Mouse (Mus musculus): ENCODE results near the gene Mmp1b. TPM values are rescaled to one million over a fixed set of nuclear protein-coding genes. Genes with fewer than 3 reads are reported as not detected.
"Not testable (repeated sequence)": the region's sequence is repeated elsewhere in the genome, so short reads cannot be mapped to it uniquely, and the experiment has no call there.

The Mmp1b gene
- not detected in 2 replicates for polyA plus RNA-seq (2014; fragmentation: Nextera tagmentation; extraction: Ambion mirVana)

DNA sequence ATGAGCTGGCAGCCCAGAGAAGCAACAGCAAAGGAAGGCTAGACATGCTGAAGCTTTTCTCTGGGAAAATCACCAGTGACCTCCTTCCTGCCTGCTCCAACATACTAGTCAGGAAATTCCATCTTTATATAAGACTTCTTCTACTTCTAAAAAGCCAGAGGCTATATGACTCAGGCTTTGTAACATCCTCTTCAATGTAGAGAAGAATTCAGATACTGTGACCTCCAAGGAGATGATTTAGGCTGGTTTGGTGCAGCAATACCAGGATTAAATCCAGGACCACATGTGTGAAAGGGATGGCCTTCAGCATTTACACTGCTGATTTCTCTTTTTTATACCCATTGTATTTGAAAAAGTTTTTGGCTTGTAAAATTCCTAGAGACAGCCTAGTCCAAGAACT is at the start of gene Mmp1b:
TSS of gene Mmp1b (minus strand) at position 101 of the 400 bp plus-strand sequence.
- Histone ChIP-seq H3K4me2 (ENCODE audit: low read depth, low read length) (no peak within 1 kb of the TSS), H3K9me3 (replicated peaks; ENCODE audit: control insufficient read depth, low read length) (no peaks in the 10 kb centered on the region), H3K36me3 (replicated peaks; ENCODE audit: control insufficient read depth, insufficient read depth, low read depth, low read length) (no peaks in the 10 kb centered on the region), H3K27ac (replicated peaks; ENCODE audit: low read depth, low read length) (no peak within 1 kb of the TSS), H3K27me3 (ENCODE audit: control insufficient read depth, insufficient read depth, low read length) (no peaks in the 10 kb centered on the region), H3K4me1 (ENCODE audit: control insufficient read depth, insufficient read depth, low read length) (no peaks in the 10 kb centered on the region), H3K4me3 (ENCODE audit: low read depth, low read length) (no peak within 1 kb of the TSS), H3K9ac (replicated peaks; ENCODE audit: low read length) (no peak within 1 kb of the TSS)
- DNase-seq (ENCODE audit: low spot score) (no peak), ATAC-seq (replicated peaks; ENCODE audit: insufficient number of reproducible peaks, low FRiP score, low TSS enrichment, low read depth) (no peak)

DNA sequence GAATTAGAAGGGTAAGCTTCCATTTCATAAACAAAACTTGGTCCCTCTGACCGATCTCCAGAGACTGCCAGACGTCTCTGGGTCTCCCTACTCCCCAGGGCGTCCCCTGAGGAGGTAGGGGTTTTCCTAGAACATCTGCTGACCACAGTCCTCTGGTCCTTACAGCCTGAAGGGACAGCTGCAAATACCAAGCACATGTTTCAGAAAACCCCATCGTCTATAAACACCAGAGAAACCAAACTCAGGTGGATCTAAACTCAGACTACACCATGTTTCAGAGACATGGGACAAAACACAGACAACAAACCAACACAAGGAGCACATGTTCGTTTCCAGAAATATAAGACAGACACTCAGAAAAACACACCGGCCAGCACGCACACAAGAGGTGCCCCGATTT is 8.7 kb upstream of the Mmp1b start:
- H3K27me3 ChIP-seq (ENCODE audit: control insufficient read depth, insufficient read depth, low read length); H3K36me3 ChIP-seq (replicated peaks; ENCODE audit: control insufficient read depth, insufficient read depth, low read depth, low read length); H3K9ac ChIP-seq (replicated peaks; ENCODE audit: low read length); H3K4me2 ChIP-seq (ENCODE audit: low read depth, low read length); ATAC-seq (replicated peaks; ENCODE audit: insufficient number of reproducible peaks, low FRiP score, low TSS enrichment, low read depth); H3K4me3 ChIP-seq (ENCODE audit: low read depth, low read length); H3K4me1 ChIP-seq (ENCODE audit: control insufficient read depth, insufficient read depth, low read length); H3K9me3 ChIP-seq (replicated peaks; ENCODE audit: control insufficient read depth, low read length); DNase-seq (ENCODE audit: low spot score); H3K27ac ChIP-seq (replicated peaks; ENCODE audit: low read depth, low read length): not testable (repeated sequence)
- 80% methylated on average over 8 of the region's 8 CpGs for WGBS

DNA sequence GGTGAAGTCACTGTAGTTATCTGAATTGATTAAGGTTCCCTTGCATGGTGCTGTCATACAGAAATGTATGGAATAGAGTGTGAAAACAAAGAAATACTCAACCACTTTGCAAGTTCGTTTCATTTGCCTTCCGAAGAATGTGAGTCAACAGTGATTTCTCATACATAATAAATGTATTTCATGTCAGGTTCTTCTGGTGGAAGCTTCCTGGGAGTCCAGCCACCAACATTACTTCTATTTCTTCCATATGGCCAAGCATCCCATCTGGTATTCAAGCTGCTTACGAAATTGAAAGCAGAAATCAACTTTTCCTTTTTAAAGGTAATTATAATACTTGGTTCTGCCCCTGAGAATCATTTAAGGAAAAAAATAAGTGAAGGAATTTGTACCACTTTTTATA is 33.3 kb downstream of the Mmp1b start:
- H3K9me3 ChIP-seq (replicated peaks; ENCODE audit: control insufficient read depth, low read length), result no peaks in the 10 kb centered on the region
- no peak overlapping the region for H3K9ac ChIP-seq (replicated peaks; ENCODE audit: low read length)
- H3K4me3 ChIP-seq (ENCODE audit: low read depth, low read length), result no peak overlapping the region
- no peaks in the 10 kb centered on the region for H3K4me1 ChIP-seq (ENCODE audit: control insufficient read depth, insufficient read depth, low read length)
- H3K4me2 ChIP-seq (ENCODE audit: low read depth, low read length), result no peak overlapping the region
- no peak for ATAC-seq (replicated peaks; ENCODE audit: insufficient number of reproducible peaks, low FRiP score, low TSS enrichment, low read depth)
- DNase-seq (ENCODE audit: low spot score), result no peak
- 69% methylated on average over 3 of the region's 3 CpGs for WGBS
- no peaks in the 10 kb centered on the region for H3K27me3 ChIP-seq (ENCODE audit: control insufficient read depth, insufficient read depth, low read length)
- no peaks in the 10 kb centered on the region for H3K36me3 ChIP-seq (replicated peaks; ENCODE audit: control insufficient read depth, insufficient read depth, low read depth, low read length)
- no peak overlapping the region for H3K27ac ChIP-seq (replicated peaks; ENCODE audit: low read depth, low read length)

DNA sequence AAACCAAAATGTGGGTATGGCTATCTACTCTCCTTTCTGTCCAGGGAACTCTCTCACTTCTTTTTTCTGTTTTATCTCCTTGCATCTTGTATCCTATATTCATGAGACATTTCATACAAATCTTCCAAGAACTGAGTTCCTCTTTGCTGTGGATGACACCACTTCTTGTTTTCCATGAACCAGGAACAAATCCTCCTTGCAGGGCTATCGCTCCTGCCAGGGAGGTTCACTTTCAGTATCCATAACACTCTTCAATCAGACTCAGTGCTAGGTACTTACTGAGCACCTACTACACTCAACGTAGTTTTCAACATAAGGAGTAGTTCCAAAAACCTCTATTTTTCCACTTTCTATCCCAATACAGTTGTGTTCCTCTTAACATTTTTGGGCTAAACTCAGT is 42.3 kb downstream of the Mmp1b start:
- WGBS, result 78% methylated on average over 2 of the region's 2 CpGs
- Histone ChIP-seq H3K9ac (replicated peaks; ENCODE audit: low read length) (no peak overlapping the region), H3K9me3 (replicated peaks; ENCODE audit: control insufficient read depth, low read length) (no peaks in the 10 kb centered on the region), H3K36me3 (replicated peaks; ENCODE audit: control insufficient read depth, insufficient read depth, low read depth, low read length) (no peaks in the 10 kb centered on the region), H3K27ac (replicated peaks; ENCODE audit: low read depth, low read length) (no peak overlapping the region), H3K27me3 (ENCODE audit: control insufficient read depth, insufficient read depth, low read length) (no peaks in the 10 kb centered on the region), H3K4me1 (ENCODE audit: control insufficient read depth, insufficient read depth, low read length) (no peaks in the 10 kb centered on the region), H3K4me2 (ENCODE audit: low read depth, low read length) (no peak overlapping the region), H3K4me3 (ENCODE audit: low read depth, low read length) (no peak overlapping the region)
- ATAC-seq (replicated peaks; ENCODE audit: insufficient number of reproducible peaks, low FRiP score, low TSS enrichment, low read depth) (no peak), DNase-seq (ENCODE audit: low spot score) (no peak)

DNA sequence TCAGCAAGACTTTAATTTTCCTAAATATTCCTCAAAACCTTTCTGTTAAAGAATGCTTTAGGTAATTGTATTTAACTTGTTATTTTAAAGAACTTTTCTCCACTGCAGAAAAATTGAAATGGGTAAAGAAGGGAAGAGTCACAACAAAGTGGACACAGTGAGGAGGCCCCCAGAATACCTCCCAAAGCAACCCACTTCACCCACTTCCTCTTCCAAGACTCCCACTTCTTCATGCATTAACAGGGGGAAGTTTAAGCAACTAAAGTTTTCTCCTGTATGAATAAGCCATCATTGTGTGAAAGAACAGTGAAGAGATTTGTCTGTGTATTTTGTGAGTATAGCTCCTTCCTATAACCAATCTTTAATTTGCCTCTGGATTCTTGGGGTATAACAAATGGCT is 43.7 kb downstream of the Mmp1b start, which contains the start of gene Mmp12:
TSS of gene Mmp12 (plus strand) at position 275 of the 400 bp plus-strand sequence.
- no peak within 1 kb of the TSS for H3K4me3 ChIP-seq (ENCODE audit: low read depth, low read length)
- H3K27me3 ChIP-seq (ENCODE audit: control insufficient read depth, insufficient read depth, low read length), result no peaks in the 10 kb centered on the region
- H3K9ac ChIP-seq (replicated peaks; ENCODE audit: low read length), result no peak within 1 kb of the TSS
- no peaks in the 10 kb centered on the region for H3K9me3 ChIP-seq (replicated peaks; ENCODE audit: control insufficient read depth, low read length)
- no peak within 1 kb of the TSS for H3K4me2 ChIP-seq (ENCODE audit: low read depth, low read length)
- DNase-seq (ENCODE audit: low spot score) (no peak), ATAC-seq (replicated peaks; ENCODE audit: insufficient number of reproducible peaks, low FRiP score, low TSS enrichment, low read depth) (no peak)
- H3K36me3 ChIP-seq (replicated peaks; ENCODE audit: control insufficient read depth, insufficient read depth, low read depth, low read length), result no peaks in the 10 kb centered on the region
- H3K4me1 ChIP-seq (ENCODE audit: control insufficient read depth, insufficient read depth, low read length), result no peaks in the 10 kb centered on the region
- no peak within 1 kb of the TSS for H3K27ac ChIP-seq (replicated peaks; ENCODE audit: low read depth, low read length)

DNA sequence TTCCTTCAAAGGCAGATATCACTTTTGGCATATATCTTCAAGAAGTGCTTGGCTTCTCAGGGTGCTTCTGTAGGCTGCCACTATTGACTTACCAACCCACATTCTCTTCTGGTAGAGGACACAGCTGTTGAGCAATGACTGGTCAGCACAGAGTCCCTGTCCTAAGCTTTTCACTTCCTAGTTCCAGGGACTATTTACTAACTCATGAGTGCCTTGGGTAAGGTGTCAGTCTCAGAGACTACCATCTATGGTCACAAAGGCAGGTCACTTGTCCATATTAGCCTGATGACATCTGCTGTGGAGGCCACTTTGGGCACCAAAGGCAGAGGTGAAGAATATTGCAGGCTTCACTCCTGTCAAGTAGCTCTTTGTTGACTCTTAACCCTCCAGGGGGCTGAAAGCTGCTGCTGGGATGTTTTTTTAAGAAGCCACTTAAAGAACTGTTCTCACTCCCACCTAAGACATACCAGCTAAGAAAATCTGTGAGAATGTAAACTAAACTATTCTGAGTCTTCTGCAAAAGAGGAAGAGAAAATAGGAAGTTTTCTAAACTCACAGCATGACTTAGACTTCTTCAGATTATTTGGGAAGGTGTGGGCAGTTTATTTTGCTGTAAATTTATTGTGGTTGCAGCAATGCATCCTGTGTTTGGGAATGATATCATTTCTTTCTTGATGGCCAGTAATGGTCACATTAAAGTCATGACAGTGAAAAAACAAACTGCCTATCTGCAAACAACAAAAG is 50.9 kb downstream of the Mmp1b start:
- H3K27ac ChIP-seq (replicated peaks; ENCODE audit: low read depth, low read length), result no peak overlapping the region
- H3K9ac ChIP-seq (replicated peaks; ENCODE audit: low read length), result no peak overlapping the region
- DNase-seq (ENCODE audit: low spot score), result no peak
- H3K4me3 ChIP-seq (ENCODE audit: low read depth, low read length), result no peak overlapping the region
- no peaks in the 10 kb centered on the region; the same call in 1 of the 2 replicates for H3K36me3 ChIP-seq (replicated peaks; ENCODE audit: control insufficient read depth, insufficient read depth, low read depth, low read length)
- no peak for ATAC-seq (replicated peaks; ENCODE audit: insufficient number of reproducible peaks, low FRiP score, low TSS enrichment, low read depth)
- no peaks in the 10 kb centered on the region for H3K9me3 ChIP-seq (replicated peaks; ENCODE audit: control insufficient read depth, low read length)
- H3K27me3 ChIP-seq (ENCODE audit: control insufficient read depth, insufficient read depth, low read length), result no peaks in the 10 kb centered on the region
- no peaks in the 10 kb centered on the region for H3K4me1 ChIP-seq (ENCODE audit: control insufficient read depth, insufficient read depth, low read length)
- H3K4me2 ChIP-seq (ENCODE audit: low read depth, low read length), result no peak overlapping the region

DNA sequence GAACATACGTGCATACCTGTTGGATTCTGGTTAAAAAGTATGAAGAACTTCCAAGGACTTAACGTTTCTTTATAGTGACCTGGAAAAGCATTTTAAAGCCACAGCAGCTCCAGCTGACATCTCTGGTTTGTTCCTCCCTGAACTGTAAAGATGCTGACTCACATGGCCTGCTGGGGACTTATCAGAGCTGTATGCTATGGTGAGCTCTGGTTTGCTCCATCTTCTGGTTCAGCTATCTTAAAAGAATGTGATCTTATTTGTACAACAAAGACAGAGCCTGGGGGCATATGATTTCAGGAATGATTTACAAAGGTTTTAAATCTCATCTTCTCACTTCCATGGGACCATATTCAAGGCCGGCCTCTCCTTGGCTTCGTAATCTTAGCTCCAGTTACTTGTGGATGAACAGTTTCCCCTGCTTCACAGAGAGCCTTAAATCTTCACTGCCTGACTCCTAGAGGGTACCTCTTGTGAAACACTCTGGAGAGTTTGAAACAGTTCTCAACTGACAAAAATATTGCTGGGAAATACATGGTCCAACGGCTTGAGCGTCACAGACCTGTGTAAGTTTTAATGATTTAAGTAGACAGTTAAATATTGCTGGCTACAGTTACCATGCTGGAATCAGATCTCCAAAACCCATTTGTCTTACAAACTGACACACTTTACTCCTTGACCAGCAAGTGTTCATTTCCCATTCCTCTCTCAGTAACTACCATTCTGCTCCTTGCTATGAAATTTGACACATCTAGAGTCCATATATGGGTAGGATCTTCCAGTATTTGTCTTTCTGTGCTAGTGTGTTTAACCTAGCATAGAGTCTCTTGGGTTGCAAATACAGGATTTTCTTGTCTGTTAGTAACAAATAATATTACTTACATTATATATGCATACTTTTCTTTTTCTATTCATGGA is 51.8 kb downstream of the Mmp1b start:
- Histone ChIP-seq H3K36me3 (replicated peaks; ENCODE audit: control insufficient read depth, insufficient read depth, low read depth, low read length) (no peaks in the 10 kb centered on the region; the same call in 1 of the 2 replicates), H3K4me3 (ENCODE audit: low read depth, low read length) (no peak overlapping the region), H3K4me1 (ENCODE audit: control insufficient read depth, insufficient read depth, low read length) (no peaks in the 10 kb centered on the region), H3K9ac (replicated peaks; ENCODE audit: low read length) (no peak overlapping the region), H3K4me2 (ENCODE audit: low read depth, low read length) (no peak overlapping the region), H3K27ac (replicated peaks; ENCODE audit: low read depth, low read length) (no peak overlapping the region), H3K27me3 (ENCODE audit: control insufficient read depth, insufficient read depth, low read length) (no peaks in the 10 kb centered on the region), H3K9me3 (replicated peaks; ENCODE audit: control insufficient read depth, low read length) (no peaks in the 10 kb centered on the region)
- WGBS, result 82% methylated on average over 5 of the region's 6 CpGs
- ATAC-seq (replicated peaks; ENCODE audit: insufficient number of reproducible peaks, low FRiP score, low TSS enrichment, low read depth), result no peak
- DNase-seq (ENCODE audit: low spot score), result no peak

DNA sequence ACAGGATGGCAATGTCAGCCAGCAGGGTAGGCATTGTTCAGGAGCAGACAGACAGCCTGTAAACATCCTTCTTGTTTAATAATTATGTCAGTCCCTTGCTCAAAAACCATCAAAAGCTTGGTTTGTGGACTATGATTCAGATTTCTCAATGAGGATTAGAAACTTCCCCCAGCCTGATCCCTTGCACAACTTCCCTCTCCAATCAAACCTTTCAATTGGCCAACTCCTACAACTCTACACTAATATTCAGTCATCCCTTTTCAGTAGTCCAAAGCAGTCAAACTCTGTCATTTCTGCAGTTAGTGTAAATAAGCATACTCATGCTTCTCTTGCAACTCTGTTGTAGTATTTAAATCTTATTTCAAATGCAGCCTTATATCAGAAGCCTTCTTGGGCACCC is 56.0 kb downstream of the Mmp1b start:
- Histone ChIP-seq H3K4me2 (ENCODE audit: low read depth, low read length) (no peak overlapping the region), H3K9ac (replicated peaks; ENCODE audit: low read length) (no peak overlapping the region), H3K27me3 (ENCODE audit: control insufficient read depth, insufficient read depth, low read length) (no peaks in the 10 kb centered on the region), H3K27ac (replicated peaks; ENCODE audit: low read depth, low read length) (no peak overlapping the region), H3K4me3 (ENCODE audit: low read depth, low read length) (no peak overlapping the region), H3K36me3 (replicated peaks; ENCODE audit: control insufficient read depth, insufficient read depth, low read depth, low read length) (no peaks in the 10 kb centered on the region; the same call in 1 of the 2 replicates), H3K9me3 (replicated peaks; ENCODE audit: control insufficient read depth, low read length) (no peaks in the 10 kb centered on the region), H3K4me1 (ENCODE audit: control insufficient read depth, insufficient read depth, low read length) (no peaks in the 10 kb centered on the region)
- DNase-seq (ENCODE audit: low spot score) (no peak), ATAC-seq (replicated peaks; ENCODE audit: insufficient number of reproducible peaks, low FRiP score, low TSS enrichment, low read depth) (no peak)

Measured in embryonic facial prominence, embryonic 11.5 days (tissue).